Mouse (Mus musculus) 416B (cell line): ENCODE measurements around the gene Gm45716.

ENCODE experiments used
- DNase-seq: peaks from one replicate; pipeline ENCODE4 v3.0.0; 2011; ENCODE audit warnings: low read depth

Gene Gm45716

GRCm38 (mm10) chr11:90283601-90284000 lies 96.1 kb downstream of the Gm45716 start:
- no peak for DNase-seq

- DNase-seq, result no peak
Measured at GRCm38 (mm10) chr11:90284079-90284478, 96.6 kb downstream of the Gm45716 start.

GRCm38 (mm10) chr11:90284623-90285022 lies 97.1 kb downstream of the Gm45716 start:
- no peak for DNase-seq

- DNase-seq, result peak; percentile 91
Measured at GRCm38 (mm10) chr11:90286550-90287154, 99.2 kb downstream of the Gm45716 start.

GRCm38 (mm10) chr11:90291156-90291555 lies 103.7 kb downstream of the Gm45716 start:
- no peak for DNase-seq

GRCm38 (mm10) chr11:90292766-90293165 lies 105.3 kb downstream of the Gm45716 start:
- no peak for DNase-seq

GRCm38 (mm10) chr11:90294622-90295021 lies 107.1 kb downstream of the Gm45716 start:
- peak; percentile 86 for DNase-seq
